Mouse (Mus musculus) heart, embryonic 15.5 days (tissue): ENCODE results near the gene Tmem69. TPM values are rescaled to one million over a fixed set of nuclear protein-coding genes. Genes with fewer than 3 reads are reported as not detected.

Source experiments
- ATAC-seq: fragments of 200-750 bp; cut with Nextera tagmentation; replicated peaks from 2 replicates; pipeline ENCODE4 v1.8.0; 2017; ENCODE audit warnings: low read depth, moderate TSS enrichment; ENCODE audit not compliant: insufficient number of reproducible peaks, insufficient read depth, low FRiP score
- H3K27ac ChIP-seq: fragments of 300-500 bp; sonication (generic); 2 replicates; pipeline ENCODE4 v1.5.1; 2015; ENCODE audit warnings: mild to moderate bottlenecking, inconsistent platforms
- H3K27me3 ChIP-seq: fragments of 300-500 bp; sonication (generic); 2 replicates; pipeline ENCODE4 v1.6.1; 2015; ENCODE audit warnings: inconsistent platforms
- H3K36me3 ChIP-seq: fragments of 300-500 bp; sonication (generic); 2 replicates; pipeline ENCODE4 v1.6.1; 2015; ENCODE audit warnings: mild to moderate bottlenecking, inconsistent platforms
- H3K4me1 ChIP-seq: fragments of 300-500 bp; sonication (generic); replicated peaks from 2 replicates; pipeline ENCODE4 v1.6.1; 2015; ENCODE audit warnings: inconsistent platforms
- H3K4me2 ChIP-seq: fragments of 300-500 bp; sonication (generic); 2 replicates; pipeline ENCODE4 v1.6.1; 2015; ENCODE audit warnings: inconsistent platforms, mild to moderate bottlenecking, moderate library complexity
- H3K4me3 ChIP-seq: fragments of 300-500 bp; sonication (generic); 2 replicates; pipeline ENCODE4 v1.5.1; 2015; ENCODE audit warnings: mild to moderate bottlenecking, inconsistent platforms
- H3K9ac ChIP-seq: fragments of 300-500 bp; sonication (generic); 2 replicates; pipeline ENCODE4 v1.6.1; 2015; ENCODE audit warnings: mild to moderate bottlenecking, inconsistent platforms
- H3K9me3 ChIP-seq: fragments of 300-500 bp; sonication (generic); replicated peaks from 2 replicates; pipeline ENCODE4 v1.6.1; 2016; ENCODE audit warnings: inconsistent platforms
- WGBS: fragments of 180-500 bp; shearing (Covaris S2); methylation state at CpG from one replicate; pipeline ENCODE4 v1.1.7; 2015; ENCODE audit warnings: mixed read lengths; 5-methylcytosine and 5-hydroxymethylcytosine counted together
- polyA plus RNA-seq: library from polyadenylated mRNA; unstranded; fragments of >200 nt; fragmentation: Nextera tagmentation; extraction: Ambion mirVana; gene quantifications from 2 replicates; pipeline ENCODE4 v1.2.1, GENCODE M21; 2015

The Tmem69 gene
- polyA plus RNA-seq, 1 experiment from 2014 or later = 26.9 TPM

- ATAC-seq = no peak
- 85% methylated on average over 3 of the region's 3 CpGs for WGBS
Measured at GRCm38 (mm10) chr4:116537737-116538136, 18.0 kb downstream of the Tmem69 start.

GRCm38 (mm10) chr4:116536351-116536750 is 19.4 kb downstream of the Tmem69 start:
- H3K9ac ChIP-seq = no peak overlapping the region

More at GRCm38 (mm10) chr4:116537737-116538136, 18.0 kb downstream of the Tmem69 start:
- H3K36me3 ChIP-seq = peaks cover 10% of the 10 kb centered on the region; the same call in 1 of the 2 replicates
- no peaks in the 10 kb centered on the region for H3K27me3 ChIP-seq
- no peak overlapping the region for H3K27ac ChIP-seq
- no peak overlapping the region for H3K4me2 ChIP-seq
- H3K4me3 ChIP-seq = no peak overlapping the region
- no peak overlapping the region for H3K9ac ChIP-seq
- no peaks in the 10 kb centered on the region for H3K9me3 ChIP-seq
- no peaks in the 10 kb centered on the region for H3K4me1 ChIP-seq

GRCm38 (mm10) chr4:116531109-116531508 is 24.6 kb downstream of the Tmem69 start:
- no peak for ATAC-seq
- Histone ChIP-seq H3K27me3 (no peaks in the 10 kb centered on the region), H3K4me2 (no peak overlapping the region), H3K27ac (no peak overlapping the region), H3K9me3 (no peaks in the 10 kb centered on the region), H3K9ac (no peak overlapping the region), H3K4me1 (no peaks in the 10 kb centered on the region), H3K4me3 (no peak overlapping the region), H3K36me3 (peaks cover 20% of the 10 kb centered on the region; the same call in 1 of the 2 replicates)
- 70% methylated on average over 2 of the region's 2 CpGs for WGBS

More at GRCm38 (mm10) chr4:116536351-116536750, 19.4 kb downstream of the Tmem69 start:
- Histone ChIP-seq H3K27me3 (no peaks in the 10 kb centered on the region), H3K4me1 (no peaks in the 10 kb centered on the region), H3K4me2 (no peak overlapping the region), H3K27ac (no peak overlapping the region), H3K4me3 (no peak overlapping the region), H3K9me3 (no peaks in the 10 kb centered on the region), H3K36me3 (peaks cover 11% of the 10 kb centered on the region; the same call in 1 of the 2 replicates)
- ATAC-seq = no peak

DNA sequence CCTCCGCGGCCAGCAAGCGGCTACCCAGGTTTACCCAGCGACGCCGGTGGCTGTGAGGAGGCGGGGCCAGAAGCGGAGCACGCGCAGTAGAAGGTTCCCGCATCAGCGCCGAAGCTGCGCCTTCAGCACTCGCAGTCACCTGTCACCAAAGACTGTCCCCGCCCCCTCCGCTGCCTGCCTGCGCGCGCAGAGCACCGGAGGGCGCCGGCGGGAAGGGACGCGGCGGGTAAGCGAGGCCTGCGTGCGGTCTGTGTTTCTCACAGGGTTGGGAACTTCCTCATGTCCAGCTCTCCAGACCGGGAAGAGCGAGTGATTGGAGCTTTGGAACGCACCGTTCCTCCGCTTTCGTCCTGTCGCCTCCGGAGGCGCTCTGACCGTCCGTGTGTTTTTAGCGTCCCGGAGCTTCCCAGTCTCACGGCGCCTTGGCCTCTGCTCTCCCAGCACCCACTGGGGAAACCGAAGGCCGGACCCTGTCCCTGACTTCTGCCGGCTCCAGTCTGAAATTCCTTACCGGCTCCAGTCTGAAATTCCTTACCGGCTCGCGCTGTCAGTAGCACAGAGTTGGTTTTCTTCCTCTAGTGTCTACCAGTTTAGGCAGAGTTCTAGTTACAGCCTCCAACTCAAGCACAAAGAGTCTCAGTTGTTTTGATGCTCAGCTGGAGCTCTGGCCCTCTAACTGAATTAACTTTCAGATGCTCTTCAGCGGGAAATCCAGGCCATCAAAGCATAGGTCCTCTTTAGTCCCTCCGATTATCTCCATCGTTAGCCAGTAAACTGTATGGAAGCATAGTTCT is 48.1 kb downstream of the Tmem69 start, which contains the start of gene Ipp:
Ipp (plus strand) TSS at position 125 of the 794 bp plus-strand sequence.
- Histone ChIP-seq H3K27me3 (no peaks in the 10 kb centered on the region), H3K4me2 (peak within 1 kb of the TSS; percentile 70), H3K4me1 (peaks cover 9% of the 10 kb centered on the region), H3K9me3 (no peaks in the 10 kb centered on the region), H3K9ac (peak within 1 kb of the TSS; percentile 71), H3K36me3 (no peaks in the 10 kb centered on the region), H3K27ac (peak within 1 kb of the TSS; percentile 91), H3K4me3 (peak within 1 kb of the TSS; percentile 61)
- peak; percentile 97 for ATAC-seq
- WGBS = under 1% methylated on average over 55 of the region's 55 CpGs

- Histone ChIP-seq H3K4me2 (peak overlapping the region; percentile 70), H3K4me1 (peaks cover 9% of the 10 kb centered on the region), H3K27me3 (no peaks in the 10 kb centered on the region), H3K4me3 (peak overlapping the region; percentile 61), H3K9me3 (no peaks in the 10 kb centered on the region), H3K27ac (peak overlapping the region; percentile 91), H3K9ac (peak overlapping the region; percentile 53), H3K36me3 (no peaks in the 10 kb centered on the region)
- 23% methylated on average over 11 of the region's 11 CpGs for WGBS
- ATAC-seq = no peak
Measured at GRCm38 (mm10) chr4:116506886-116507424, 48.8 kb downstream of the Tmem69 start.

Other genes starting within 250 kb of the Tmem69 start
- 16.8 and 20.3 TPM in 2 replicates for gene Mast2, start 91.8 kb downstream of the Tmem69 start, polyA plus RNA-seq
- 14.5 and 14.8 TPM in 2 replicates for gene Ipp, start 48.4 kb downstream of the Tmem69 start, polyA plus RNA-seq
- gene Gpbp1l1, start 1.7 kb upstream of the Tmem69 start, polyA plus RNA-seq = 24.4 and 28.0 TPM in 2 replicates
- gene Ccdc17, start 40.7 kb upstream of the Tmem69 start, polyA plus RNA-seq = 4.3 and 4.5 TPM in 2 replicates
- 68.6 and 75.0 TPM in 2 replicates for gene Nasp, start 72.0 kb upstream of the Tmem69 start, polyA plus RNA-seq
- 501 and 616 TPM in 2 replicates for gene Akr1a1, start 95.7 kb upstream of the Tmem69 start, polyA plus RNA-seq
- gene Prdx1, start 129.6 kb upstream of the Tmem69 start, polyA plus RNA-seq = 850 and 967 TPM in 2 replicates
- gene Mmachc, start 152.5 kb upstream of the Tmem69 start, polyA plus RNA-seq = 33.9 and 34.1 TPM in 2 replicates
- gene Ccdc163, start 152.6 kb upstream of the Tmem69 start, polyA plus RNA-seq = 13.2 and 18.0 TPM in 2 replicates
- 3.0 and 3.1 TPM in 2 replicates for gene Tesk2, start 165.0 kb upstream of the Tmem69 start, polyA plus RNA-seq